Mouse (Mus musculus): ENCODE results near the gene Gm5726. TPM values are rescaled to one million over a fixed set of nuclear protein-coding genes. Genes with fewer than 3 reads are reported as not detected.
"Not testable (repeated sequence)": the region's sequence is repeated elsewhere in the genome, so short reads cannot be mapped to it uniquely, and the experiment has no call there.

The Gm5726 gene
- not detected in 2 replicates for polyA plus RNA-seq (2015; fragmentation: Nextera tagmentation; extraction: Ambion mirVana)

DNA sequence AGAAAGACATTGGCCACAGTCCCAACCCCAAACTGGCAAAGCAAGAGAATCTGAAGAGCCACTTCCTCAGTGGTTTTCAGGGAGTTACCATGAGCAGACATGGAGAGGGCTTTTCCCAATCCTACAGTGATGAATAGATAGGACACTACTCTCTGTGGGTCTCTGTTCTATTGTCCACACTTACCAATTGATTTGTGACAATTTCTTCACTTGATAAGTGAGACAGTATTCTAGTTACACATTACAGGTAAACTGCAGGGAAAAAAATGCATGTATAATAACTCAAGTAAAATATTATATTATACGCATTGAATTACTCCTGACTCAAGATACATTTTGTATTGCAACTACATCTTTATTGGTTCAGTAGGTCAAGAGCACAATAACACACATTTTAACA, at the start of gene Gm5726:
Gene Gm5726, minus strand, starts transcription at position 101 of the 400 bp plus-strand sequence.
- H3K27me3 ChIP-seq (ENCODE audit: insufficient read depth, low read length); H3K4me2 ChIP-seq (ENCODE audit: low read depth, low read length); H3K9me3 ChIP-seq (ENCODE audit: low read length); H3K36me3 ChIP-seq (replicated peaks; ENCODE audit: insufficient read depth, low read length); ATAC-seq; DNase-seq; H3K9ac ChIP-seq (replicated peaks); H3K4me3 ChIP-seq (ENCODE audit: low read depth, low read length); H3K4me1 ChIP-seq (ENCODE audit: insufficient read depth); H3K27ac ChIP-seq (ENCODE audit: low read depth): not testable (repeated sequence)
- WGBS (ENCODE audit: insufficient replicate concordance), result no CpG with 5 or more reads among the region's 1 CpGs

DNA sequence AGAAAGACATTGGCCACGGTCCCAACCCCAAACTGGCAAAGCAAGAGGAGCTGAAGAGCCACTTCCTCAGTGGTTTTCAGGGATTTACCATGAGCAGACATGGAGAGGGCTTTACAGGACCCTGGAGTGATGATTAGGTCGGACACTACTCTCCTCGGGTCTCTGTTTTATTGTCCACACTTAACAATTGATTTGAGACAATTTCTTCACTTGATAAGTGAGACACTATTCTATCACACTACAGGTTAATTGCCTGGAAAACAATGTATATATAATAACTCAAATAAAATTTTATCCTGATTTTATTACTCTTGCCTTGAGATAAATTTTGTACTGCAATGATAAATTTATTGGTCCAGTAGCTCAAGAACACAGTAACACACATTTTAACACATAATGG, 30.6 kb upstream of the Gm5726 start, which contains the start of gene Gm4141:
Gene Gm4141, minus strand, starts transcription at position 101 of the 400 bp plus-strand sequence.
- not testable (repeated sequence) for H3K27ac ChIP-seq (ENCODE audit: low read depth); H3K4me3 ChIP-seq (ENCODE audit: low read depth, low read length); H3K36me3 ChIP-seq (replicated peaks; ENCODE audit: insufficient read depth, low read length); H3K27me3 ChIP-seq (ENCODE audit: insufficient read depth, low read length); H3K4me1 ChIP-seq (ENCODE audit: insufficient read depth); H3K4me2 ChIP-seq (ENCODE audit: low read depth, low read length); ATAC-seq; H3K9ac ChIP-seq (replicated peaks); DNase-seq; H3K9me3 ChIP-seq (ENCODE audit: low read length)
- WGBS (ENCODE audit: insufficient replicate concordance), result no CpG with 5 or more reads among the region's 3 CpGs

DNA sequence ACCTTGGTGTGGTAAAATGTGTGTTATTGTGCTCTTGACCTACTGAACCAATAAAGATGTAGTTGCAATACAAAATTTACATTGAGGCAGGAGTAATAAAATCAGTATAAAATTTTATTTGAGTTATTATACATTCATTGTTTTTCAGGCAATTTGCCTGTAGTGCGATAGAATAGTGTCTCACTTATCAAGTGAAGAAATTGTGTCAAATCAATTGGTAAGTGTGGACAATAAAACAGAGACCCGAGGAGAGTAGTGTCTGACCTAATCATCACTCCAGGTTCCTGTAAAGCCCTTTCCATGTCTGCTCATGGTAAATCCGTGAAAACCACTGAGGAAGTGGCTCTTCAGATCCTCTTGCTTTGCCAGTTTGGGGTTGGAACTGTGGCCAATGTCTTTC, 12.0 kb downstream of the Gm5726 start, which contains the start of gene Vmn1r104:
Gene Vmn1r104, plus strand, starts transcription at position 301 of the 400 bp plus-strand sequence.
- not testable (repeated sequence) for H3K27me3 ChIP-seq (ENCODE audit: insufficient read depth, low read length); H3K4me3 ChIP-seq (ENCODE audit: low read depth, low read length); DNase-seq; H3K4me1 ChIP-seq (ENCODE audit: insufficient read depth); H3K27ac ChIP-seq (ENCODE audit: low read depth); H3K4me2 ChIP-seq (ENCODE audit: low read depth, low read length); H3K9ac ChIP-seq (replicated peaks); H3K9me3 ChIP-seq (ENCODE audit: low read length); ATAC-seq; H3K36me3 ChIP-seq (replicated peaks; ENCODE audit: insufficient read depth, low read length)
- no CpG with 5 or more reads among the region's 3 CpGs for WGBS (ENCODE audit: insufficient replicate concordance)

DNA sequence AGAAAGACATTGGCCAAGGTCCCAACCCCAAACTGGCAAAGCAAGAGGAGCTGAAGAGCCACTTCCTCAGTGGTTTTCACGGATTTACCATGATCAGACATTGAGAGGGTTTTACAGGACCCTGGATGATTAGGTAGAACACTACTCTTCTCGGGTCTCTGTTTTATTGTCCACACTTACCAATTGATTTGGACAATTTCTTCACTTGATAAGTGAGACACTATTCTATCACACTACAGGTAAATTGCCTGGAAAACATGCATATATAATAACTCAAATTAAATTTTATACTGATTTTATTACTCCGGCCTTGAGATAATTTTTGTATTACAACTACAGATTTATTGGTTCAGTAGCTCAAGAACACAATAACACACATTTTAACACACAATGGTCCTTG, 35.1 kb downstream of the Gm5726 start, which contains the start of gene Vmn1r103:
Gene Vmn1r103, minus strand, starts transcription at position 101 of the 400 bp plus-strand sequence.
- not testable (repeated sequence) for H3K4me3 ChIP-seq (ENCODE audit: low read depth, low read length); ATAC-seq
- no CpG with 5 or more reads among the region's 3 CpGs for WGBS (ENCODE audit: insufficient replicate concordance)

More for the DNA sequence above, 35.1 kb downstream of the Gm5726 start, which contains the start of gene Vmn1r103:
- H3K4me2 ChIP-seq (ENCODE audit: low read depth, low read length); H3K27ac ChIP-seq (ENCODE audit: low read depth); DNase-seq; H3K36me3 ChIP-seq (replicated peaks; ENCODE audit: insufficient read depth, low read length); H3K4me1 ChIP-seq (ENCODE audit: insufficient read depth); H3K27me3 ChIP-seq (ENCODE audit: insufficient read depth, low read length); H3K9ac ChIP-seq (replicated peaks); H3K9me3 ChIP-seq (ENCODE audit: low read length): not testable (repeated sequence)

Other genes with a start within 250 kb of the Gm5726 start
- gene Gm4133, start 211.7 kb downstream of the Gm5726 start, polyA plus RNA-seq (2015; fragmentation: Nextera tagmentation; extraction: Ambion mirVana), result not detected in 2 replicates
- gene Gm5728, start 170.3 kb downstream of the Gm5726 start, polyA plus RNA-seq (2015; fragmentation: Nextera tagmentation; extraction: Ambion mirVana), result not detected in 2 replicates
- gene Vmn1r100, start 127.8 kb downstream of the Gm5726 start, polyA plus RNA-seq (2015; fragmentation: Nextera tagmentation; extraction: Ambion mirVana), result not detected in 2 replicates
- gene Vmn1r101, start 103.2 kb downstream of the Gm5726 start, polyA plus RNA-seq (2015; fragmentation: Nextera tagmentation; extraction: Ambion mirVana), result not detected in 2 replicates
- gene Gm10670, start 70.8 kb downstream of the Gm5726 start, polyA plus RNA-seq (2015; fragmentation: Nextera tagmentation; extraction: Ambion mirVana), result not detected in 2 replicates
- gene Vmn1r103, start 35.2 kb downstream of the Gm5726 start, polyA plus RNA-seq (2015; fragmentation: Nextera tagmentation; extraction: Ambion mirVana), result not detected in 2 replicates
- not detected in 2 replicates for gene Vmn1r104, start 11.9 kb downstream of the Gm5726 start, polyA plus RNA-seq (2015; fragmentation: Nextera tagmentation; extraction: Ambion mirVana)
- not detected in 2 replicates for gene Gm4141, start 30.5 kb upstream of the Gm5726 start, polyA plus RNA-seq (2015; fragmentation: Nextera tagmentation; extraction: Ambion mirVana)
- gene Gm4513, start 53.3 kb upstream of the Gm5726 start, polyA plus RNA-seq (2015; fragmentation: Nextera tagmentation; extraction: Ambion mirVana), result not detected in 2 replicates
- not detected in 2 replicates for gene Vmn1r107, start 123.2 kb upstream of the Gm5726 start, polyA plus RNA-seq (2015; fragmentation: Nextera tagmentation; extraction: Ambion mirVana)
- gene Vmn1r111, start 157.5 kb upstream of the Gm5726 start, polyA plus RNA-seq (2015; fragmentation: Nextera tagmentation; extraction: Ambion mirVana), result not detected in 2 replicates
- gene Gm10668, start 184.9 kb upstream of the Gm5726 start, polyA plus RNA-seq (2015; fragmentation: Nextera tagmentation; extraction: Ambion mirVana), result not detected in 2 replicates
- gene Vmn1r112, start 225.4 kb upstream of the Gm5726 start, polyA plus RNA-seq (2015; fragmentation: Nextera tagmentation; extraction: Ambion mirVana), result not detected in 2 replicates
- gene Vmn1r113, start 241.5 kb upstream of the Gm5726 start, polyA plus RNA-seq (2015; fragmentation: Nextera tagmentation; extraction: Ambion mirVana), result not detected in 2 replicates